Mouse (Mus musculus): ENCODE results near the gene Sds. TPM values are rescaled to one million over a fixed set of nuclear protein-coding genes. Genes with fewer than 3 reads are reported as not detected.

Gene Sds
- polyA plus RNA-seq, 1 experiment = not detected

DNA sequence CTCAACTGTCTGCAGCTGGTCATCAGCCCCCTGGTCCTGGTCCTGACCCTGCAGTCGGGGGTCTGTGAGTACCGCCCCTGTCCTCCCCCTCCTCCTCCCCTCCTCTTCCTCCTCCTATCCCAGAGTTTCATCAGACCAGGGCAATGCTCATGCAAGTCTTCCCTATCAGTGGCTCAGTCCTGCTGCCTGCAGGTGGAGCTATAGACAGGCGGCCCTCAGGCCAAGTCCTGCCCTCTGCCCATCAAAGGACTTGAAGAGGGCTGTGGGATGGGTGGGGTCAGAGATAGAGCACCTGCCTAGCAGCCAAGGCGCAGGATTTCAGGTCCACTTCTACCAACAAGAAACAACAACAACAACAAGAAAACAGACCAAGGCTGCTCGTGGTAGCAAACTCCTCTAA lies 49.4 kb downstream of the Sds start:
- TF ChIP-seq CTCF (IDR thresholded peaks at IDR 0.05; ENCODE audit: borderline replicate concordance, insufficient read depth, low read length) (peak; percentile 48; the same call in 1 of the 2 replicates), POLR2A (IDR thresholded peaks at IDR 0.05; ENCODE audit: low read depth, low read length) (no peak)
- Histone ChIP-seq H3K4me3 (ENCODE audit: insufficient read depth, low read length) (no peak overlapping the region), H3K4me1 (ENCODE audit: control insufficient read depth, insufficient read depth, low read length) (no peaks in the 10 kb centered on the region), H3K27ac (ENCODE audit: insufficient read depth, low read length) (no peak overlapping the region)

DNA sequence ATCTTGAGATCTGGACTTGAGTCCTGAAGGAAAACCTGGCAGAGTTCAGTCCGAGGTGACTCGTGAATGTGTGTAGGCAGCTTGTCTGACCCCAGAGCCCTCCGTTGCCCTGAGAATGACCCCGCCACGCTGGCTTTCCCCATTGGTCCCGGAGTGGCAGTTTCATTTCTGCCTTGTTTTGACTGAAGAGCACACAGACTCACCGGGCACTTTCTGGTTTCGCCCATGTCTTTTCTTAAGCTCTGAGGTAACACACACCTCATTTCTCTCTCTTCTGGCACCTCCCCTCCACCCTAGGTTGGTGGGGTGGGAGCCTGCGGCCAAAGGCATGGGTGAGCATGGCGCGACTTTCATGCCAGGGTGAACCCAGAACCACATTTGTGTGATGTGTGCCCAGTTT lies 50.0 kb downstream of the Sds start:
- TF ChIP-seq CTCF (IDR thresholded peaks at IDR 0.05; ENCODE audit: borderline replicate concordance, insufficient read depth, low read length) (no peak), POLR2A (IDR thresholded peaks at IDR 0.05; ENCODE audit: low read depth, low read length) (no peak)
- no peaks in the 10 kb centered on the region for H3K4me1 ChIP-seq (ENCODE audit: control insufficient read depth, insufficient read depth, low read length)
- no peak overlapping the region for H3K27ac ChIP-seq (ENCODE audit: insufficient read depth, low read length)
- no peak overlapping the region for H3K4me3 ChIP-seq (ENCODE audit: insufficient read depth, low read length)

DNA sequence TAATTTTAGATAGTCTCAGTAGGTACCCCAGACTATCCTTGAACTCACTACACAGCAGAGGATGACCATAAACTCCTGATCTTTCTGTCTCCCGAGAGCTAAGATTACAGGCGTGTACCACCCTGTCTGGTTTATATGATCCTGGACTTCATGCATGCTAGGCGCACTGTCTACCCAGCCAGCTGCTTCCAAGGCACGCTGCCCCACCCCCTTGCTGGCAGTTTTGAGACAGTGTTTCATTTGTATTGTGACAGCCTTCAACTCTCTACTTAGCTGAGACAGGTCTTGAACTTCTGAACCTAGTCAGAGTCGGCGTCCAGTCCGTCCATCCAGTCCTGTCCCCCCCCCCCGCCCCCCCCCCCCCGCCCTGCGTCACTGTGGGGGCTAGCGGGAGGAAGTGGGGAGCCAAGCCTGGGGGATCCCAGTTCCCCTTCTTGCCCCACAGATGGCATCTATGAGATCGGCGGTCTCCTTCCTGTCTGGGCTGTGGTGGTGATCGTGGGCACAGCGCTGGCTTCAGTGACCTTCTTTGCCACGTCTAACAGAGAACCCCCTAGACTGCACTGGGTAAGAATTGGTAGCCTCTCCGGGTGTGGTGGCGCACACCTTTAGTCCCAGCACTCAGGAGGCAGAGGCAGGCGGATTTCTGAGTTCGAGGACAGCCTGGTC lies 51.1 kb downstream of the Sds start:
- Histone ChIP-seq H3K27ac (ENCODE audit: insufficient read depth, low read length) (no peak overlapping the region), H3K4me1 (ENCODE audit: control insufficient read depth, insufficient read depth, low read length) (no peaks in the 10 kb centered on the region), H3K4me3 (ENCODE audit: insufficient read depth, low read length) (no peak overlapping the region)
- no peak for TF ChIP-seq POLR2A (IDR thresholded peaks at IDR 0.05; ENCODE audit: low read depth, low read length)
- TF ChIP-seq CTCF (IDR thresholded peaks at IDR 0.05; ENCODE audit: borderline replicate concordance, insufficient read depth, low read length) = no peak

DNA sequence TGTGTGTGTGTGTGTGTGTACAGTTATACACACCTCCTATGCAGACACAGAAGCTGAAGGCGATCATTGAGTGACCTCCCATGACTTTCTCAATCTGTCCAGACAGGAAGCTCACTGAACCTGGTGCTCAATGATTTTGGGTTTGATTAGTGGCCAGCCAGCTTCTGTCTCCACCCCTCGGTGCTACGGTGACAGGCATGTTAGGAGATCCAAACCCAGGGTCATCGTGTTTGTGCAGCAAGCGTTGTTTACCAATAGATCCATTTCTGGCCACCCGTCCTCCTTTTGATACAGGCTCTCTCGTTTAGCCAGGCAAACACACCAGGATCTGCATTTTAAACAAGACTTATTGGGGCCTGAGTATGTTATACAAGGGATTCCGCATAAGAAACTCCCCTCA lies 55.3 kb downstream of the Sds start:
- no peak overlapping the region for H3K27ac ChIP-seq (ENCODE audit: insufficient read depth, low read length)
- TF ChIP-seq CTCF (IDR thresholded peaks at IDR 0.05; ENCODE audit: borderline replicate concordance, insufficient read depth, low read length) = no peak
- no peak for TF ChIP-seq POLR2A (IDR thresholded peaks at IDR 0.05; ENCODE audit: low read depth, low read length)
- no peaks in the 10 kb centered on the region for H3K4me1 ChIP-seq (ENCODE audit: control insufficient read depth, insufficient read depth, low read length)
- no peak overlapping the region for H3K4me3 ChIP-seq (ENCODE audit: insufficient read depth, low read length)

Other genes starting within 250 kb of the Sds start
- gene Lhx5, start 44.8 kb upstream of the Sds start, polyA plus RNA-seq (2011; ENCODE audit: insufficient read length, low read depth, missing spikeins) = not detected in 2 replicates
- gene Sdsl, start 3.7 kb upstream of the Sds start, polyA plus RNA-seq (2011; ENCODE audit: insufficient read length, low read depth, missing spikeins) = 1.2 and 1.8 TPM in 2 replicates
- 41.4 and 50.2 TPM in 2 replicates for gene Plbd2, start 27.1 kb downstream of the Sds start, polyA plus RNA-seq (2011; ENCODE audit: insufficient read length, low read depth, missing spikeins)
- gene Slc8b1, start 34.6 kb downstream of the Sds start, polyA plus RNA-seq (2011; ENCODE audit: insufficient read length, low read depth, missing spikeins) = 5.8 and 7.6 TPM in 2 replicates
- 22.2 and 29.1 TPM in 2 replicates for gene Tpcn1, start 112.1 kb downstream of the Sds start, polyA plus RNA-seq (2011; ENCODE audit: insufficient read length, low read depth, missing spikeins)
- 0.44 TPM in 1 of 2 replicates, not detected in the other for gene Iqcd, start 112.5 kb downstream of the Sds start, polyA plus RNA-seq (2011; ENCODE audit: insufficient read length, low read depth, missing spikeins)
- 8.5 and 8.8 TPM in 2 replicates for gene Rita1, start 136.1 kb downstream of the Sds start, polyA plus RNA-seq (2011; ENCODE audit: insufficient read length, low read depth, missing spikeins)
- gene Ddx54, start 136.2 kb downstream of the Sds start, polyA plus RNA-seq (2011; ENCODE audit: insufficient read length, low read depth, missing spikeins) = 39.3 and 43.0 TPM in 2 replicates
- not detected in 2 replicates for gene Cfap73, start 157.7 kb downstream of the Sds start, polyA plus RNA-seq (2011; ENCODE audit: insufficient read length, low read depth, missing spikeins)
- gene Rasal1, start 172.3 kb downstream of the Sds start, polyA plus RNA-seq (2011; ENCODE audit: insufficient read length, low read depth, missing spikeins) = not detected in 2 replicates
- gene Dtx1, start 235.4 kb downstream of the Sds start, polyA plus RNA-seq (2011; ENCODE audit: insufficient read length, low read depth, missing spikeins) = not detected in 2 replicates